In genomic region chr10:84480667-84481326, GRCm38 (mm10) we compare ENCODE assay signal across 8 mouse cellular contexts. TPM values are rescaled to one million over a fixed set of nuclear protein-coding genes. Genes with fewer than 3 reads are reported as not detected.
DNase-seq lines count a peak whose midpoint lies in the region; ATAC-seq and TF ChIP-seq lines count a peak whose summit lies in the region.

No protein-coding gene starts in this region.

- H3K27me3 ChIP-seq in hindbrain, embryonic 10.5 days (ENCODE audit: insufficient read depth, poor library complexity, severe bottlenecking): no peaks in the 10 kb centered on the region
- H3K27me3 ChIP-seq in hindbrain, embryonic 14.5 days (ENCODE audit: control insufficient read depth, insufficient read depth, low read length): no peaks in the 10 kb centered on the region
- H3K27me3 ChIP-seq in lung, embryonic 15.5 days: no peaks in the 10 kb centered on the region

- no peak for TF ChIP-seq POLR2A in bone marrow macrophage, adult 2 months (IDR thresholded peaks at IDR 0.05; ENCODE audit: borderline replicate concordance, low read depth, low read length)

- H3K4me2 ChIP-seq in hindbrain, embryonic 14.5 days (replicated peaks): no peak overlapping the region
- no peak overlapping the region for H3K4me2 ChIP-seq in lung, embryonic 15.5 days

- no peaks in the 10 kb centered on the region for H3K9me3 ChIP-seq in hindbrain, embryonic 10.5 days
- H3K9me3 ChIP-seq in hindbrain, embryonic 14.5 days (ENCODE audit: control insufficient read depth, low read length): no peaks in the 10 kb centered on the region
- no peaks in the 10 kb centered on the region for H3K9me3 ChIP-seq in lung, embryonic 15.5 days

- H3K4me1 ChIP-seq in hindbrain, embryonic 10.5 days (replicated peaks): peaks cover 62% of the 10 kb centered on the region
- no peaks in the 10 kb centered on the region; the same call in 1 of the 2 replicates for H3K4me1 ChIP-seq in hindbrain, embryonic 14.5 days (replicated peaks; ENCODE audit: control insufficient read depth, insufficient read depth, low read length)
- H3K4me1 ChIP-seq in bone marrow macrophage, adult 2 months (ENCODE audit: control insufficient read depth, insufficient read depth, low read length): peaks cover 40% of the 10 kb centered on the region
- H3K4me1 ChIP-seq in lung, embryonic 15.5 days: peaks cover 14% of the 10 kb centered on the region

- DNase-seq in hindbrain, embryonic 10.5 days (ENCODE audit: low spot score): no peak
- no peak for DNase-seq in hindbrain, embryonic 14.5 days (ENCODE audit: low spot score)
- peak; percentile 43 to 67 for DNase-seq in heart, adult 9 months (ENCODE audit: low spot score in 2 of 2)
- DNase-seq in spleen, postnatal 36 days (ENCODE audit: low spot score in 2 of 2): no peak
- no peak for DNase-seq in layer of hippocampus, adult 8-10 months (ENCODE audit: low spot score in 2 of 2)
- no peak for DNase-seq in layer of hippocampus, adult 9-10 months (ENCODE audit: low spot score)

- no peaks in the 10 kb centered on the region for H3K36me3 ChIP-seq in hindbrain, embryonic 10.5 days
- H3K36me3 ChIP-seq in hindbrain, embryonic 14.5 days (replicated peaks; ENCODE audit: control insufficient read depth, insufficient read depth): no peaks in the 10 kb centered on the region
- H3K36me3 ChIP-seq in lung, embryonic 15.5 days: no peaks in the 10 kb centered on the region

- peak overlapping the region; percentile 76 for H3K27ac ChIP-seq in hindbrain, embryonic 10.5 days
- no peak overlapping the region for H3K27ac ChIP-seq in hindbrain, embryonic 14.5 days
- peak overlapping the region; percentile 78 for H3K27ac ChIP-seq in bone marrow macrophage, adult 2 months (ENCODE audit: insufficient read depth, low read depth, low read length)
- H3K27ac ChIP-seq in lung, embryonic 15.5 days: peak overlapping the region; percentile 76

- no peak overlapping the region for H3K4me3 ChIP-seq in hindbrain, embryonic 10.5 days
- H3K4me3 ChIP-seq in hindbrain, embryonic 14.5 days (replicated peaks; ENCODE audit: low read length): no peak overlapping the region
- no peak overlapping the region for H3K4me3 ChIP-seq in bone marrow macrophage, adult 2 months (ENCODE audit: insufficient read depth, low read length)
- H3K4me3 ChIP-seq in lung, embryonic 15.5 days: no peak overlapping the region

- 58% methylated on average over 8 of the region's 8 CpGs for WGBS in hindbrain, embryonic 10.5 days
- 57% methylated on average over 8 of the region's 8 CpGs for WGBS in hindbrain, embryonic 14.5 days
- WGBS in lung, embryonic 15.5 days: 43% methylated on average over 8 of the region's 8 CpGs

- no peak for TF ChIP-seq CTCF in bone marrow macrophage, adult 2 months (IDR thresholded peaks at IDR 0.05; ENCODE audit: low read depth, low read length)

- no peak overlapping the region for H3K9ac ChIP-seq in hindbrain, embryonic 14.5 days
- H3K9ac ChIP-seq in lung, embryonic 15.5 days: no peak overlapping the region

- no peak for ATAC-seq in hindbrain, embryonic 14.5 days (ENCODE audit: low FRiP score)
- peak; percentile 53; the same call in 1 of the 2 replicates for ATAC-seq in lung, embryonic 15.5 days (ENCODE audit: borderline replicate concordance, extremely low read depth, low FRiP score, low TSS enrichment)

RNA-seq across cellular contexts. Expression of gene Nuak1, which starts 40.4 kb away (rescaled TPM):
- 3.1 and 3.7 TPM in 2 replicates for polyA plus RNA-seq in hindbrain, embryonic 10.5 days (2016; fragmentation: Nextera tagmentation; extraction: Ambion mirVana)
- polyA plus RNA-seq in hindbrain, embryonic 14.5 days (2014; fragmentation: Nextera tagmentation; extraction: Ambion mirVana): 4.9 TPM in 2 replicates
- polyA plus RNA-seq in bone marrow macrophage, adult 2 months (2012; ENCODE audit: insufficient read depth, insufficient read length, missing spikeins): 11.4 and 13.4 TPM in 2 replicates
- 2.0 and 2.6 TPM in 2 replicates for polyA plus RNA-seq in lung, embryonic 15.5 days (2015; fragmentation: Nextera tagmentation; extraction: Ambion mirVana)
- total RNA-seq in layer of hippocampus, adult 8-10 months (2022): 10 to 100 TPM; 52.6 to 70.1 (median 59.9) TPM

RNA-seq across cellular contexts. Expression of gene Ckap4, which starts 53.1 kb away (rescaled TPM):
- polyA plus RNA-seq in hindbrain, embryonic 10.5 days (2016; fragmentation: Nextera tagmentation; extraction: Ambion mirVana): 72.6 and 77.2 TPM in 2 replicates
- 71.0 and 74.4 TPM in 2 replicates for polyA plus RNA-seq in hindbrain, embryonic 14.5 days (2014; fragmentation: Nextera tagmentation; extraction: Ambion mirVana)
- polyA plus RNA-seq in bone marrow macrophage, adult 2 months (2012; ENCODE audit: insufficient read depth, insufficient read length, missing spikeins): 19.2 and 19.9 TPM in 2 replicates
- polyA plus RNA-seq in lung, embryonic 15.5 days (2015; fragmentation: Nextera tagmentation; extraction: Ambion mirVana): 141 and 144 TPM in 2 replicates
- total RNA-seq in layer of hippocampus, adult 8-10 months (2022): 10 to 100 TPM; 18.8 to 20.8 (median 19.8) TPM

Comparison
In these comparisons a context has a peak if more than half of its experiments do, and no peak if none do; other contexts are left out.
1. DNase-seq: peak in heart, adult 9 months (2 of 2); none in hindbrain, embryonic 10.5 days (single experiment), hindbrain, embryonic 14.5 days (single experiment), spleen, postnatal 36 days (0 of 2), layer of hippocampus, adult 8-10 months (0 of 2) and layer of hippocampus, adult 9-10 months (single experiment).